Mouse (Mus musculus) embryonic facial prominence, embryonic 10.5 days (tissue): ENCODE measurements around the gene Ccdc126. TPM values are rescaled to one million over a fixed set of nuclear protein-coding genes. Genes with fewer than 3 reads are reported as not detected.
A peak's percentile ranks its signal among the peaks of the same experiment; 100 is the strongest.
"Not testable (repeated sequence)": the region's sequence is repeated elsewhere in the genome, so short reads cannot be mapped to it uniquely, and the experiment has no call there.

Experiments
- DNase-seq: peaks from one replicate; pipeline ENCODE4 v3.0.0-alpha.2; 2017; ENCODE audit warnings: low spot score
- H3K27ac ChIP-seq: fragments of 300-500 bp; sonication (generic); replicated peaks from 2 replicates; pipeline ENCODE4 v1.5.1; 2016; ENCODE audit warnings: mild to moderate bottlenecking
- H3K27me3 ChIP-seq: fragments of 300-500 bp; sonication (generic); replicated peaks from 2 replicates; pipeline ENCODE4 v1.6.1; 2016; ENCODE audit warnings: low read depth, mild to moderate bottlenecking; ENCODE audit not compliant: poor library complexity, severe bottlenecking
- H3K36me3 ChIP-seq: fragments of 300-500 bp; sonication (generic); replicated peaks from 2 replicates; pipeline ENCODE4 v1.6.1; 2016; ENCODE audit warnings: mild to moderate bottlenecking, moderate library complexity
- H3K4me1 ChIP-seq: fragments of 300-500 bp; sonication (generic); 2 replicates; pipeline ENCODE4 v1.6.1; 2016
- H3K4me3 ChIP-seq: fragments of 300-500 bp; sonication (generic); 2 replicates; pipeline ENCODE4 v1.5.1; 2016; ENCODE audit warnings: mild to moderate bottlenecking, moderate library complexity
- H3K9me3 ChIP-seq: fragments of 300-500 bp; sonication (generic); 2 replicates; pipeline ENCODE4 v1.6.1; 2016; ENCODE audit warnings: mild to moderate bottlenecking
- WGBS: fragments of 180-500 bp; shearing (Covaris S2); methylation state at CpG from one replicate; pipeline ENCODE4 v1.1.7; 2016; 5-methylcytosine and 5-hydroxymethylcytosine counted together
- polyA plus RNA-seq: library from polyadenylated mRNA; unstranded; fragments of >200 nt; fragmentation: Nextera tagmentation; extraction: Ambion mirVana; gene quantifications from 2 replicates; pipeline ENCODE4 v1.2.1, GENCODE M21; 2016

Ccdc126 gene
- 4.2 and 5.0 TPM in 2 replicates for polyA plus RNA-seq

GRCm38 (mm10) chr6:49318966-49319594 lies at the start of gene Ccdc126:
Gene Ccdc126, plus strand, starts transcription at chr6:49319274.
- peak within 1 kb of the TSS; percentile 72 for H3K4me3 ChIP-seq
- under 1% methylated on average over 47 of the region's 47 CpGs for WGBS
- peak; percentile 99 for DNase-seq
- no peaks in the 10 kb centered on the region for H3K36me3 ChIP-seq
- peak within 1 kb of the TSS; percentile 89 for H3K27ac ChIP-seq
- no peaks in the 10 kb centered on the region for H3K9me3 ChIP-seq
- H3K27me3 ChIP-seq: no peaks in the 10 kb centered on the region
- peaks cover 18% of the 10 kb centered on the region for H3K4me1 ChIP-seq

- Histone ChIP-seq H3K4me1 (0 out of 2 replicates have a peak, but pooled peaks cover 3% of the 10 kb centered on the region), H3K27me3 (0 out of 2 replicates have a peak, but pooled peaks cover 3% of the 10 kb centered on the region), H3K36me3 (no peaks in the 10 kb centered on the region), H3K27ac (no peak overlapping the region), H3K9me3 (no peaks in the 10 kb centered on the region), H3K4me3 (no peak overlapping the region)
- 79% methylated on average over 11 of the region's 11 CpGs for WGBS
- DNase-seq: no peak
These were observed 49.2 kb upstream of the Ccdc126 start for GRCm38 (mm10) chr6:49269923-49270322.

GRCm38 (mm10) chr6:49271815-49272214 lies 47.3 kb upstream of the Ccdc126 start:
- 64% methylated on average over 6 of the region's 6 CpGs for WGBS
- Histone ChIP-seq H3K9me3 (no peaks in the 10 kb centered on the region), H3K27ac (no peak overlapping the region), H3K36me3 (no peaks in the 10 kb centered on the region), H3K4me3 (no peak overlapping the region), H3K27me3 (0 out of 2 replicates have a peak, but pooled peaks cover 3% of the 10 kb centered on the region), H3K4me1 (0 out of 2 replicates have a peak, but pooled peaks cover 3% of the 10 kb centered on the region)
- DNase-seq: no peak

- H3K4me3 ChIP-seq: no peak overlapping the region
- no peaks in the 10 kb centered on the region for H3K36me3 ChIP-seq
- no peak overlapping the region for H3K27ac ChIP-seq
- 0 out of 2 replicates have a peak, but pooled peaks cover 3% of the 10 kb centered on the region for H3K27me3 ChIP-seq
- no peaks in the 10 kb centered on the region for H3K9me3 ChIP-seq
- DNase-seq: no peak
- H3K4me1 ChIP-seq: 0 out of 2 replicates have a peak, but pooled peaks cover 3% of the 10 kb centered on the region
- WGBS: 87% methylated on average over 2 of the region's 2 CpGs
These were observed 46.2 kb upstream of the Ccdc126 start for GRCm38 (mm10) chr6:49272863-49273262.

GRCm38 (mm10) chr6:49273934-49274333 lies 45.1 kb upstream of the Ccdc126 start:
- no peaks in the 10 kb centered on the region for H3K36me3 ChIP-seq
- DNase-seq: no peak
- H3K9me3 ChIP-seq: no peaks in the 10 kb centered on the region
- no peak overlapping the region for H3K4me3 ChIP-seq
- H3K27ac ChIP-seq: no peak overlapping the region
- H3K4me1 ChIP-seq: 0 out of 2 replicates have a peak, but pooled peaks cover 3% of the 10 kb centered on the region
- WGBS: 16% methylated on average over 4 of the region's 4 CpGs
- H3K27me3 ChIP-seq: 0 out of 2 replicates have a peak, but pooled peaks cover 3% of the 10 kb centered on the region

- DNase-seq: no peak
- Histone ChIP-seq H3K9me3 (no peaks in the 10 kb centered on the region), H3K4me3 (no peak overlapping the region), H3K27me3 (0 out of 2 replicates have a peak, but pooled peaks cover 3% of the 10 kb centered on the region), H3K4me1 (0 out of 2 replicates have a peak, but pooled peaks cover 3% of the 10 kb centered on the region), H3K27ac (no peak overlapping the region), H3K36me3 (no peaks in the 10 kb centered on the region)
- WGBS: 53% methylated on average over 9 of the region's 9 CpGs
These were observed 44.5 kb upstream of the Ccdc126 start for GRCm38 (mm10) chr6:49274416-49275091.

GRCm38 (mm10) chr6:49275296-49275695 lies 43.8 kb upstream of the Ccdc126 start:
- DNase-seq: no peak
- Histone ChIP-seq H3K27me3 (0 out of 2 replicates have a peak, but pooled peaks cover 3% of the 10 kb centered on the region), H3K36me3 (no peaks in the 10 kb centered on the region), H3K9me3 (no peaks in the 10 kb centered on the region), H3K4me3 (no peak overlapping the region), H3K27ac (no peak overlapping the region), H3K4me1 (0 out of 2 replicates have a peak, but pooled peaks cover 3% of the 10 kb centered on the region)
- 88% methylated on average over 7 of the region's 7 CpGs for WGBS

GRCm38 (mm10) chr6:49280942-49281341 lies 38.1 kb upstream of the Ccdc126 start:
- Histone ChIP-seq H3K36me3 (no peaks in the 10 kb centered on the region), H3K4me1 (no peaks in the 10 kb centered on the region), H3K4me3 (no peak overlapping the region), H3K9me3 (no peaks in the 10 kb centered on the region), H3K27ac (no peak overlapping the region), H3K27me3 (no peaks in the 10 kb centered on the region)
- no peak for DNase-seq
- 50% methylated on average over 1 of the region's 1 CpGs for WGBS

GRCm38 (mm10) chr6:49282122-49282521 lies 37.0 kb upstream of the Ccdc126 start:
- WGBS: 90% methylated on average over 1 of the region's 1 CpGs
- DNase-seq: no peak
- Histone ChIP-seq H3K27me3 (no peaks in the 10 kb centered on the region), H3K36me3 (no peaks in the 10 kb centered on the region), H3K9me3 (no peaks in the 10 kb centered on the region), H3K4me1 (no peaks in the 10 kb centered on the region), H3K27ac (no peak overlapping the region), H3K4me3 (no peak overlapping the region)

- H3K4me3 ChIP-seq: no peak overlapping the region
- no peaks in the 10 kb centered on the region for H3K9me3 ChIP-seq
- no peak for DNase-seq
- no peaks in the 10 kb centered on the region for H3K4me1 ChIP-seq
- H3K36me3 ChIP-seq: no peaks in the 10 kb centered on the region
- no peaks in the 10 kb centered on the region for H3K27me3 ChIP-seq
- H3K27ac ChIP-seq: no peak overlapping the region
These were observed 20.8 kb upstream of the Ccdc126 start for GRCm38 (mm10) chr6:49298286-49298685.

GRCm38 (mm10) chr6:49314821-49315220 lies 4.3 kb upstream of the Ccdc126 start:
- not testable (repeated sequence) for H3K27ac ChIP-seq, H3K9me3 ChIP-seq, H3K4me1 ChIP-seq, H3K27me3 ChIP-seq, H3K36me3 ChIP-seq, H3K4me3 ChIP-seq, DNase-seq
- WGBS: 57% methylated on average over 3 of the region's 3 CpGs

- Histone ChIP-seq H3K36me3 (no peaks in the 10 kb centered on the region), H3K4me1 (peaks cover 23% of the 10 kb centered on the region), H3K4me3 (peak overlapping the region; percentile 72), H3K27me3 (no peaks in the 10 kb centered on the region), H3K27ac (peak overlapping the region; percentile 89), H3K9me3 (no peaks in the 10 kb centered on the region)
- 14% methylated on average over 13 of the region's 13 CpGs for WGBS
- no peak for DNase-seq
These were observed 681 bp downstream of the Ccdc126 start for GRCm38 (mm10) chr6:49319595-49320315.
